Mouse (Mus musculus) adrenal gland, postnatal 4 days (tissue): ENCODE measurements at regions not wholly inside any gene's neighbourhood (a gene's known extent, or its start where the extent isn't known, plus 50 kb on each side); places are given as distances from the start of the nearest gene placed in this dataset.
A peak's percentile ranks its signal among the peaks of the same experiment; 100 is the strongest.

Source experiments
- DNase-seq, 2 experiments: peaks; one replicate each; pipeline ENCODE4 v3.0.0; 2021 to 2022; ENCODE audit warnings: low spot score in 2 of 2, mixed read lengths in 2 of 2

DNA sequence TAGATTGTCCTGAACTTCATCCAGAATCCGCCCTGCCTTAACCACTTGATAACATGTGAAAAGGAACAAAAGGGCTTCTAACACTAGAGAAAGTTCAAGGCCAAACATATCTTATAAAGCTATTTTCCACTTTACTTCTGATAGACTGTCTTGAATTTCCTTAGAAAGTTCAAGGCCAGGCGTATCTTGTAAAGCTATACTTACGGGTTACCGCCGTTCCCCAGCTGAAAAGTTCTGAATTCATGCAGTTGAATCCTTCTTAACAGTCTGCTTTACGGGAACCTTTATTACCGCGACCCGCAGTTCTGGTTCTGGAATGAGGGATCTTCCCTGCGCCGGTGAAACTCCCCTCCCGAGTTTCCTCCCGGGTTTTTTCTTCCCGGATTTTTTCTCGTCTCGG lies 492.0 kb downstream of the Gm21739 start:
- peak; percentile 0 to 1 for DNase-seq
